Mouse (Mus musculus) embryonic facial prominence, embryonic 12.5 days (tissue): Measurements from ENCODE around the gene Mad1l1. TPM values are rescaled to one million over a fixed set of nuclear protein-coding genes. Genes with fewer than 3 reads are reported as not detected.

Experiments used
- ATAC-seq: fragments of 200-750 bp; cut with Nextera tagmentation; 2 replicates; pipeline ENCODE4 v1.8.0; 2017; ENCODE audit not compliant: insufficient number of reproducible peaks, insufficient read depth, low FRiP score, low TSS enrichment
- H3K27ac ChIP-seq: fragments of 300-500 bp; sonication (generic); 2 replicates; pipeline ENCODE4 v1.5.1; 2016; ENCODE audit warnings: mild to moderate bottlenecking
- H3K27me3 ChIP-seq: fragments of 300-500 bp; sonication (generic); 2 replicates; pipeline ENCODE4 v1.6.1; 2016; ENCODE audit warnings: mild to moderate bottlenecking, moderate library complexity
- H3K36me3 ChIP-seq: fragments of 300-500 bp; sonication (generic); 2 replicates; pipeline ENCODE4 v1.6.1; 2016; ENCODE audit warnings: mild to moderate bottlenecking
- H3K4me1 ChIP-seq: fragments of 300-500 bp; sonication (generic); 2 replicates; pipeline ENCODE4 v1.6.1; 2016
- H3K4me2 ChIP-seq: fragments of 300-500 bp; sonication (generic); replicated peaks from 2 replicates; pipeline ENCODE4 v1.6.1; 2016; ENCODE audit warnings: mild to moderate bottlenecking, moderate library complexity
- H3K4me3 ChIP-seq: fragments of 300-500 bp; sonication (generic); 2 replicates; pipeline ENCODE4 v1.5.1; 2016; ENCODE audit warnings: mild to moderate bottlenecking
- H3K9ac ChIP-seq: fragments of 300-500 bp; sonication (generic); 2 replicates; pipeline ENCODE4 v1.6.1; 2016; ENCODE audit warnings: mild to moderate bottlenecking, moderate library complexity
- H3K9me3 ChIP-seq: fragments of 300-500 bp; sonication (generic); 2 replicates; pipeline ENCODE4 v1.6.1; 2016; ENCODE audit warnings: mild to moderate bottlenecking, moderate library complexity
- WGBS: fragments of 180-500 bp; shearing (Covaris S2); methylation state at CpG from one replicate; pipeline ENCODE4 v1.1.7; 2016; 5-methylcytosine and 5-hydroxymethylcytosine counted together
- polyA plus RNA-seq: library from polyadenylated mRNA; unstranded; fragments of >200 nt; fragmentation: Nextera tagmentation; extraction: Ambion mirVana; gene quantifications from 2 replicates; pipeline ENCODE4 v1.2.1, GENCODE M21; 2016

The Mad1l1 gene
- polyA plus RNA-seq, 1 experiment from 2014 or later: 56.3 TPM

DNA sequence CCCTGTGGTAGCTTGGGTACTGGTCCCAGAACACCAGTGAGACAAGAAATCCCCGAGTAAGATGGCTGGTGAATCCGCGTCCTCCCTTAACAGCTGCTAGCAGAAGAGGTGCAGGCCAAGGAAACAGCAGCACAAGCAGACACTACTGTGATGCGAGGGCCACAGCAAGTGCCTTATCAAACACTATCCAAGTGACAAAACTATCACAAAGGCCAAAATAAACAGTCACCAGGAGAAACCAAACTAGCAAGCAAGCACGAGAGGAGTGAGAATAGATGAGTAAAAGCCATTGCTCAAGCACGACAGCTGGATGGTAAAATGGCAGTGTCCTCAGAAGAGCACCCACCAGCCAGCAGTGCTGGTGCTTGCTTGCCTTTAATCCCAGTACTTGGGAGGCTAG is 153.8 kb downstream of the Mad1l1 start:
- 89% methylated on average over 6 of the region's 6 CpGs for WGBS
- no peaks in the 10 kb centered on the region for H3K27me3 ChIP-seq
- no peak for ATAC-seq

DNA sequence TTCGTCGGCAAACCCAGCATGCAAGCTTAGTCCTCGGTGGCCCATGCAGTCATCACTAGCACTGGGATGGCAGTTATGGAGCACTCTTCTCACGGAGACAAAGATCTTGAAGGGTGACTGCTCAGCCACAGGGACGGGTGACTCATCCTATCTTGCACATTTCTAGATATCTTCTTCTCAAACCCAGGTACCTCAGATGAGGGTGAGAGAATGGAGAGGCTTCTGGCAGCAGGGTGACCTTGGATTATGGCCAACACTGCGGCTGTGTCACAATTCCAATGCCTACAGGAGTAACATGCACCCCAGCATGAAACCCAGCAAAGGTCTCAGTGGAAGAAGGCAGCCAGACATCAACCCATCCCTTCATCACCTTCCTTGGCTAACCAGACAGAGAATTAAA is 154.3 kb downstream of the Mad1l1 start:
- no peaks in the 10 kb centered on the region; the same call in 1 of the 2 replicates for H3K36me3 ChIP-seq
- no peak overlapping the region for H3K4me3 ChIP-seq
- ATAC-seq: no peak
- H3K27me3 ChIP-seq: no peaks in the 10 kb centered on the region
- no peaks in the 10 kb centered on the region for H3K4me1 ChIP-seq
- H3K9me3 ChIP-seq: no peaks in the 10 kb centered on the region
- 93% methylated on average over 6 of the region's 6 CpGs for WGBS
- no peak overlapping the region for H3K9ac ChIP-seq
- H3K27ac ChIP-seq: no peak overlapping the region
- no peak overlapping the region for H3K4me2 ChIP-seq

More for the DNA sequence above, 153.8 kb downstream of the Mad1l1 start:
- Histone ChIP-seq H3K9me3 (no peaks in the 10 kb centered on the region), H3K27ac (no peak overlapping the region), H3K4me1 (no peaks in the 10 kb centered on the region), H3K4me3 (no peak overlapping the region), H3K36me3 (no peaks in the 10 kb centered on the region; the same call in 1 of the 2 replicates), H3K4me2 (no peak overlapping the region), H3K9ac (no peak overlapping the region)

DNA sequence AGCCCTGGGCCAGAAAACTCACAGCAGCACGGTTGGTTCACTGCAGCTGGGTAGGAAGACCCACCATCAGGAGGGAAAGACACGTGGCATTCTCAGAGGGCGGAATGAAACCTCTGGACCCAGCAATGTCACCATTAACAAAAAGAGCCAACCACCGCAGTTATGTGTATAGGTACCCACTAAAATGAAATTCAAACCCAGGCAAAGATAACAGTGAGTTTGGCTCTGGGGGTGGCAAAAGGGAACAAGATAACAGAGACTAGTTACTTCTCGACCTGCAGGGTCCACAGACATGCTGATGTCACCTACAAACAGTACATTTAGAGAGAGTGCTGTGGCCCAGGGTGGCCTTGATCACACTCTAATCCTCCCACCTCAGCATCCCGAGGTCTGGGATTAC is 157.4 kb downstream of the Mad1l1 start:
- 83% methylated on average over 6 of the region's 6 CpGs for WGBS
- Histone ChIP-seq H3K27me3 (no peaks in the 10 kb centered on the region), H3K9me3 (no peaks in the 10 kb centered on the region), H3K27ac (no peak overlapping the region), H3K9ac (no peak overlapping the region), H3K36me3 (no peaks in the 10 kb centered on the region), H3K4me2 (no peak overlapping the region), H3K4me1 (no peaks in the 10 kb centered on the region), H3K4me3 (no peak overlapping the region)
- ATAC-seq: no peak

DNA sequence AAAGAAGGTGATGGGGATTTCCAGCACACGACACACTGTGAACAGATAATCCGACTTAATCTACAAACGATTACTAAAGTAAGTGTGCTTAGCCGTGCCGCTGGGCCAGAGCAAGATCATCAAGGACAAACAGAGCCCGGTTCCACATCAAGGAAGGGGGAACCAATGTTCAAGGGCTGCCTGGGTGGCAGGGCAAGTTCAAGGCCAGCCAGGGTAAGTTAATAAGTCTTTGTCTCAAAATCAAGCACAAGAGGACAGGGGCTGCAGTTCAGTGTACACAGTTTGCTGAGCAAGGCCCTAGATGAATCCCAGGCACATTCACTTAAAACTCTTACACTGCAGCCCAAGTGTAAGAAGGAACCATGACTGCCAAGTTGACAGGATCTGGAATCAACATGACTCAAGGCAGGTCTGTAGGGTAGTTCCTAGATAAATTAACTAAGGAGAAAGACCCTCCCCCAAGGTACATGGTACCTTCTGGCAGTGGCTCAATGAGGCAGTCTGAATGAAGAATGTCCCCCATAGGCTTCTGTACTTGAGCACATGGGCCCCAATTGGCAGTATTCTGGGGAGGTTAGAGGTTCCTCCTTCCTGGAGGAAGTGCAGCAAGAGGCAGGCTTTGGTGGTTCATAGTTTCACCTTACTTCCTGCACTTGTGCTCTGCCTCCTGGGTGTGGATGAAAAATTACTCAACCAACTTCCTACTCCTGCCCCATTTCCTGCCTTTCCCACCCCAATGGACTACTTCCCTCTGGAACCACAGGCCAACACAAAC is 159.1 kb downstream of the Mad1l1 start:
- Histone ChIP-seq H3K4me1 (no peaks in the 10 kb centered on the region), H3K9ac (no peak overlapping the region), H3K27me3 (no peaks in the 10 kb centered on the region), H3K27ac (no peak overlapping the region), H3K36me3 (no peaks in the 10 kb centered on the region), H3K9me3 (no peaks in the 10 kb centered on the region), H3K4me3 (no peak overlapping the region), H3K4me2 (no peak overlapping the region)
- 86% methylated on average over 6 of the region's 6 CpGs for WGBS
- no peak for ATAC-seq

DNA sequence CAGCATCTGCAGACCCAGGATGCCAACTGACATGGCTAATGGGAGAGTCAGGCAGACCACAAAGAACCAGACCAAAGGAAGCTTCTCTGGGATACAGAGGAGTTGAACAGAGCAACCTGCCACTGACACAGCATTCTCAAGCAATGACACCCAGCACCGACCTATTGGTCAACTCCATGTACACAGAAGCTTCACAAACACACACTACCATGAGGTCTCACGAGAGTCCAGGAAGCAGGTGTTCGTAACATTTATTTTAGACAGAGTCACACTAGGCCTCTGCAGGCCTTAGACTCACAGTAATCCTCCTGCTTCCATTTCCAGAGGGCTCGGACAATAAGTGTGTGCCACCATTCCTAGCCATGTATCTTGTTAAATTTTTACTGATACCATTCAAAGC is 162.3 kb downstream of the Mad1l1 start:
- H3K4me2 ChIP-seq: no peak overlapping the region
- no peaks in the 10 kb centered on the region for H3K4me1 ChIP-seq
- H3K9me3 ChIP-seq: no peaks in the 10 kb centered on the region
- WGBS: 89% methylated on average over 4 of the region's 4 CpGs
- H3K4me3 ChIP-seq: no peak overlapping the region
- H3K36me3 ChIP-seq: no peaks in the 10 kb centered on the region
- H3K27ac ChIP-seq: no peak overlapping the region
- ATAC-seq: no peak
- no peak overlapping the region for H3K9ac ChIP-seq
- no peaks in the 10 kb centered on the region for H3K27me3 ChIP-seq

DNA sequence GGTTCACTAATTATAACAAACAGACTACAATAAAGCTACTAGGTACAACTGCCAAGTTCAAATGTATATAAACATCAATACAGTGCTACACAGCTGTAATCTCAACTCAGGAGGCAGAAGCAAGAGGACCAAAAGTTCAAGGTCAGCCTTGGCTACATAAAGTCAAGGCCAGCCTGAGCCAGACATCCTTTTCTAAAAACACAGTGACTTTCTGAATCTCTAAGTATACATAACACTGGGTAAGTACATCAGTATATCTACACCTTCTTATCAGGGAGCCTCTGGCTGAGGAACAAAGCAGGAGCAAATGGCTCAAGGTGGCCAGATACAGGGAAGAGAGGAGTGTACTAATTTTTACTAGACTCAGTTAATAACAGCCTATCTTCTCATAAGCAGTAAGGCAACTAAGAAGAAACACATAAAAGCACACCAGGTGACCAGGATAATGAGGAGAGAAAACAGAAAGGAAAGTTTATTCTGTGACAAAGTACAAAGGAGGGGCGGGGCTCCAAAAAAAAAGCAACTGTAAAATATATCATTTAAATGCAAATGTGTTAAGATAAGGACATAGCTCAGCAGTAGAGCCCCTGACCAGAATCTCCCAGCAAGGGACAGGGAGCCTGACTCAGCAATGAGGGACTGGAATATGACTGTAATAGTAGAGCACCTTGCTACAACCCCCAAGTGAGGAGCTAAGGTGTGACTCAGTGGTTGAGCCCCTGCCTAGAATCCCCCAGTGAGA is 163.3 kb downstream of the Mad1l1 start:
- no peaks in the 10 kb centered on the region for H3K36me3 ChIP-seq
- H3K4me3 ChIP-seq: no peak overlapping the region
- no peaks in the 10 kb centered on the region for H3K4me1 ChIP-seq
- no peaks in the 10 kb centered on the region for H3K27me3 ChIP-seq
- H3K9me3 ChIP-seq: no peaks in the 10 kb centered on the region
- H3K27ac ChIP-seq: no peak overlapping the region
- no peak for ATAC-seq
- H3K4me2 ChIP-seq: no peak overlapping the region
- H3K9ac ChIP-seq: no peak overlapping the region
- WGBS: 93% methylated on average over 1 of the region's 1 CpGs

DNA sequence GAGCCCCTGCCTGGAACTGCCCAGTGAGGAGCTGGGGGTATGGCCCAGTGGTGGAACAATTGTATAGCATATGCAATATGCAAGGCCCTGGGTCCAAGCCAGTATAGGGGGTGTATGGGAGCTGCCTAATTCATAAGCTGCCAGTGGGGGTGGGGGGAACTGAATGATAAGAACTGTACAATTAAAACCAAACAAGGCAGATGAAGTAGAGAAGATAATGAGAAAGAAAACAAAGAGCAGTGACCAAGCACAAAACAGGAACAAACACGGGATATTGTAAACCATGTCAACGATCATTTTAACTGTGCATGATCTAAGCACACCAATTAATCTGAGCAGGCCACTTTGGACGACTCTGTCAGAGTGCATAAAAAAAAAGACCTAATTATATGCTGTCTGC is 167.2 kb downstream of the Mad1l1 start:
- WGBS: 76% methylated on average over 3 of the region's 3 CpGs
- no peak for ATAC-seq
- H3K9me3 ChIP-seq: no peaks in the 10 kb centered on the region

DNA sequence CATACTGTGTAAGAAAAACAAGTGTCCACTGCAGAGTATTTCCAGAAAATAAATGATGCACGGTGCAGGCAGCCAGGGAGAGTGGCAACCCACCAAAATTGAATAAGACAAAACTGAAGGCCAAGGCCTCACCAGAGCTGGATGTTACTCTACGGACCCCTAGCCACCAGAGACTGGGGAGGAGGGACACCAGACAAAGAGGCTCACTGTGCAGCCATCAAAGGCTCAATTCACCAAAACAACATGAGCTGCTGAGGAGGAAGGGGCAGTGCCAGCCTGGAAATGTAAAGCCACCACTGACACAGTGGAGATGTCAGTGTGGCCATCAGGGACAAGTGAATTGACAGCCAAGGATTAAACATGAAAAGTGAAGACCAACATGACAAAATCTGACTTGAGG is 169.5 kb downstream of the Mad1l1 start:
- Histone ChIP-seq H3K36me3 (no peaks in the 10 kb centered on the region), H3K9ac (no peak overlapping the region), H3K4me2 (no peak overlapping the region), H3K9me3 (no peaks in the 10 kb centered on the region), H3K27me3 (no peaks in the 10 kb centered on the region), H3K4me1 (peaks cover 4% of the 10 kb centered on the region), H3K4me3 (no peak overlapping the region), H3K27ac (no peak overlapping the region)
- ATAC-seq: no peak
- WGBS: 32% methylated on average over 2 of the region's 2 CpGs

More for the DNA sequence above, 167.2 kb downstream of the Mad1l1 start:
- H3K27ac ChIP-seq: no peak overlapping the region
- no peaks in the 10 kb centered on the region for H3K27me3 ChIP-seq
- no peak overlapping the region for H3K4me2 ChIP-seq
- peaks cover 4% of the 10 kb centered on the region for H3K4me1 ChIP-seq
- H3K36me3 ChIP-seq: no peaks in the 10 kb centered on the region
- H3K9ac ChIP-seq: no peak overlapping the region
- H3K4me3 ChIP-seq: no peak overlapping the region

DNA sequence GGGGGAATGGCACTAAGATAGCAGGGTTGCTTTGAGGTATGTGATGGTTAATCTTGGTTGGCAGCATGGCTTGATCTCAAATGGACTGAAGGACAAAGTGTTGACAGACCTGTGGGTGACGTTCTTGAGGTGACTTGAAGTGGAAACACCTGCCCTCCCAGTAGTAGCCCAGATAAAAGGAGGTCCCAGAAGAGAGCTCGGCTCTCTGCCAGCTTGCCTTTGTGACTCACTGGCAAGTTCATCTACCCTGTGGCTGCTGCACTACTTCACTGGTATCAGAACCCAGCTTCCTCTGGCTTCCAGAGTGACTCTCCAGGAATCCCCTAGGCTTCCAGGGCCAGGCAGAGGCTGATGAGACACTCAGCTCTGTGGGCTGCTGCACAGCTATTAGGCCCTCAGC is 170.2 kb downstream of the Mad1l1 start:
- Histone ChIP-seq H3K27me3 (no peaks in the 10 kb centered on the region), H3K4me1 (peaks cover 4% of the 10 kb centered on the region), H3K4me3 (no peak overlapping the region), H3K4me2 (no peak overlapping the region), H3K9me3 (no peaks in the 10 kb centered on the region), H3K27ac (no peak overlapping the region), H3K9ac (no peak overlapping the region), H3K36me3 (no peaks in the 10 kb centered on the region)
- ATAC-seq: no peak
- 70% methylated on average over 2 of the region's 2 CpGs for WGBS

DNA sequence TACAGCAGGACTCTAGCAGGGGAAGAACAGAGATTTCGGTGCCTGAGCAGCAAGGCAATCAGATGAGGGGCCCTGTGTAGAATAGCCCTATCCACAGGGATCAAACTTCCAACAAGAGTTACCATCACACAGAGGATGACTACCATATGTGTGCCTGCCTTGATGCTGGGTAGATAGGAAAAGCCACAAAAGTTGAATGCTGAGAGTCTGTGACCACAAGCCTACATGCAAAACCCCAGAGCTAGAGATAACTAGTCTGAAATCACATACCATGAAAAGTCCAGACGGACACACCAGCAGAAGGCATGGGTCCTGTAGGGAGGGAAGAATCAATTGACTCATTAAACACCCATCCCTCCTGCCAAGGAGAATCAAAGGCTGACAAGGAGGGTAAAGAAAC is 170.7 kb downstream of the Mad1l1 start:
- Histone ChIP-seq H3K27me3 (no peaks in the 10 kb centered on the region), H3K27ac (no peak overlapping the region), H3K4me1 (peaks cover 4% of the 10 kb centered on the region), H3K36me3 (no peaks in the 10 kb centered on the region), H3K9ac (no peak overlapping the region), H3K9me3 (no peaks in the 10 kb centered on the region), H3K4me2 (no peak overlapping the region), H3K4me3 (no peak overlapping the region)
- ATAC-seq: no peak
- 82% methylated on average over 2 of the region's 2 CpGs for WGBS

DNA sequence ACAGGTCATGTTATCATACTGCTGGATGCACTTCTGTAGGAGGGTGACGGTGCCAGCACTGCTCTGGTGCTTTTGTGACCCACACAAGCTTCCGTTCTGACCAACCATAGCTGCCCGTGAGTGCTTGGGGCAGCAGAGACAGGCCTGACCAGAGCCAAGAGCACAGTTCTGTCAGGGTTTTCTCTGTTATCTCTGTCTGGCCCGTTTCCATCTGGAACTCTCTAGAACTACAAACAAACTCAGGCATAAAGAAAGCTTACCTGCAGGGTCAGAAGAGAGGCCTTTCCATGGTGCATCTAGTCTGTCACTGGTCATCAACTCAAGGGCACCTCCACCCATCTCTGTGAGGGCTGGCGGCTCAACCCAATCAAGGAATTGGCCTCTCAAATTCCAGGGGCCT is 171.2 kb downstream of the Mad1l1 start:
- Histone ChIP-seq H3K4me1 (peaks cover 4% of the 10 kb centered on the region), H3K9ac (no peak overlapping the region), H3K4me3 (no peak overlapping the region), H3K9me3 (no peaks in the 10 kb centered on the region), H3K36me3 (no peaks in the 10 kb centered on the region), H3K4me2 (no peak overlapping the region), H3K27ac (no peak overlapping the region), H3K27me3 (no peaks in the 10 kb centered on the region)
- WGBS: 89% methylated on average over 5 of the region's 5 CpGs
- ATAC-seq: no peak

DNA sequence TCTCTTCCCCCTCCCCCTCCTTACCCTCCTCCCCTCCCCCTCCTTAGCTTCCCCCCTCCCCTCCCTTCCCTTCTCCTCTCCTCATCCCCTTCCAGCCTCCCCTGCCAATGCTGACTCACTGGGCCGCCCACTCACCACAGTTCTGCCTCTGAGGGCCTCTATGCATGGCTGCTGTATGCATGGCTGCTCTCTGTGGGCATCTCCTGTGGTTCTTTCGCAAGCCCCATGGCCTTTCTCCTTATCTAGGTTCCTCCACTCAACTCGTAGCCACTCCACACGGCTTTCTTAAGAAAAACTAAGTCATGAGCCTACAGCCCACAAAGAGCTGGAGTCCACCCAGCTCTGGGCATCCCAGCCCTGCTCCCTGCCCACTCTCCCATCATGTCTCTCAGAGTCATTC is 172.1 kb downstream of the Mad1l1 start:
- H3K4me1 ChIP-seq: peaks cover 4% of the 10 kb centered on the region
- no peaks in the 10 kb centered on the region for H3K27me3 ChIP-seq
- no peak overlapping the region for H3K27ac ChIP-seq
- no peak for ATAC-seq
- H3K36me3 ChIP-seq: no peaks in the 10 kb centered on the region
- 85% methylated on average over 4 of the region's 4 CpGs for WGBS
- no peak overlapping the region for H3K4me3 ChIP-seq
- H3K9ac ChIP-seq: no peak overlapping the region
- no peak overlapping the region for H3K4me2 ChIP-seq
- no peaks in the 10 kb centered on the region for H3K9me3 ChIP-seq
